Mouse (Mus musculus) olfactory bulb, adult 2 months (tissue): ENCODE measurements around the gene Cdh6.

Source experiments
- CTCF ChIP-seq: fragments of 200-500 bp; IDR thresholded peaks from 2 replicates; pipeline ENCODE4 v1.5.1; 2012; ENCODE audit warnings: low read depth, mild to moderate bottlenecking, low read length, moderate library complexity; ENCODE audit not compliant: insufficient read depth
- POLR2A ChIP-seq: fragments of 200-500 bp; IDR thresholded peaks from 2 replicates; pipeline ENCODE4 v1.6.1; 2012; ENCODE audit warnings: mild to moderate bottlenecking, low read depth, low read length, moderate library complexity; ENCODE audit not compliant: insufficient read depth

- TF ChIP-seq CTCF (no peak), POLR2A (no peak)
These were observed 75.6 kb downstream of the Cdh6 start for GRCm38 (mm10) chr15:13097861-13098260.
